Mouse (Mus musculus) heart, postnatal 0 days (tissue): ENCODE measurements around the gene a. TPM values are rescaled to one million over a fixed set of nuclear protein-coding genes. Genes with fewer than 3 reads are reported as not detected.
A peak's percentile ranks its signal among the peaks of the same experiment; 100 is the strongest.

Experiments
- ATAC-seq: fragments of 200-750 bp; cut with Nextera tagmentation; 2 replicates; pipeline ENCODE4 v1.8.0; 2017; ENCODE audit warnings: low read depth, moderate number of reproducible peaks, moderate library complexity; ENCODE audit not compliant: insufficient read depth
- DNase-seq: peaks from one replicate; pipeline ENCODE4 v3.0.0-alpha.2; 2016; ENCODE audit warnings: low spot score
- H3K27ac ChIP-seq: fragments of 300-500 bp; sonication (generic); 2 replicates; pipeline ENCODE4 v1.5.1; 2014; ENCODE audit warnings: low read depth, mild to moderate bottlenecking
- H3K27me3 ChIP-seq: fragments of 300-500 bp; sonication (generic); 2 replicates; pipeline ENCODE4 v1.6.1; 2014; ENCODE audit warnings: low read length, mixed read lengths; ENCODE audit not compliant: control insufficient read depth, insufficient read depth
- H3K36me3 ChIP-seq: fragments of 300-500 bp; sonication (generic); replicated peaks from 2 replicates; pipeline ENCODE4 v1.6.1; 2014; ENCODE audit warnings: low read length, mixed read lengths; ENCODE audit not compliant: control insufficient read depth, insufficient read depth
- H3K4me1 ChIP-seq: fragments of 300-500 bp; sonication (generic); 2 replicates; pipeline ENCODE4 v1.6.1; 2014; ENCODE audit warnings: antibody characterized with exemption; ENCODE audit not compliant: control insufficient read depth, insufficient read depth
- H3K4me2 ChIP-seq: fragments of 300-500 bp; sonication (generic); 2 replicates; pipeline ENCODE4 v1.6.1; 2014; ENCODE audit warnings: low read depth, mild to moderate bottlenecking, low read length, moderate library complexity
- H3K4me3 ChIP-seq: fragments of 300-500 bp; sonication (generic); 2 replicates; pipeline ENCODE4 v1.5.1; 2014; ENCODE audit warnings: low read depth, low read length
- H3K9ac ChIP-seq: fragments of 300-500 bp; sonication (generic); replicated peaks from 2 replicates; pipeline ENCODE4 v1.6.1; 2014; ENCODE audit warnings: low read depth, low read length, mixed read lengths
- H3K9me3 ChIP-seq: fragments of 300-500 bp; sonication (generic); replicated peaks from 2 replicates; pipeline ENCODE4 v1.6.1; 2016; ENCODE audit warnings: low read length; ENCODE audit not compliant: control insufficient read depth
- CTCF ChIP-seq: IDR thresholded peaks from 2 replicates; pipeline ENCODE4 v1.5.1; 2016; ENCODE audit warnings: antibody characterized with exemption, control low read depth, low read depth
- EP300 ChIP-seq: IDR thresholded peaks from 2 replicates; pipeline ENCODE4 v1.6.1; 2016; ENCODE audit warnings: antibody characterized with exemption, low read depth
- WGBS: fragments of 180-500 bp; shearing (Covaris S2); extraction: QIAGEN DNeasy Blood & Tissue Kit; methylation state at CpG from one replicate; pipeline ENCODE4 v1.1.7; 2014; 5-methylcytosine and 5-hydroxymethylcytosine counted together
- polyA plus RNA-seq: library from polyadenylated mRNA; unstranded; fragments of >200 nt; fragmentation: Nextera tagmentation; extraction: Ambion mirVana; gene quantifications from 2 replicates; pipeline ENCODE4 v1.2.1, GENCODE M21; 2015
- total RNA-seq: library from RNA; depleted of rRNA; stranded (reverse); fragments of >200 nt; gene quantifications from 2 replicates; pipeline ENCODE4 v1.2.3, GENCODE M21; 2014; ENCODE audit warnings: low replicate concordance

a gene
- total and polyA plus RNA-seq, 2 experiments from 2014 or later, result not detected

DNA sequence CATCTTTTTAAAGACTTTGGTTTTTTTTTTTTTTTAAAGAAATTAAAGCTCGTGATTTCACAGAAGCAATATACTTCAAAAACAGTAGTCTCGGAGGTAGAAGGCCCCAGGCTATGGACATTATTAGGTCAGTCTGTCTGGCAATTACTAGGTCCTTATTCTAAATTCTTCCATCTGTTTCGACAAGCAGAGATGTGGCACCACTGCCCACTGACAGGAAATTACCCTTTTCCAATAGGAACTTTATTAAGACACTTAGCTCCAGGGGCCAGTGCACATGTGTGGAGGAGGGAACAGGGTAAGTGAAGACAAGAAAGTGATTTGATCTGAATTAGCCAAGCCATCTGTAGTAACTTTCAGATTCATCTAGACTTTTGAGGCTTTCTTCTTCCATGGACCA lies 263.5 kb downstream of the a start:
- no peak for TF ChIP-seq CTCF
- TF ChIP-seq EP300, result no peak
- Histone ChIP-seq H3K4me2 (no peak overlapping the region), H3K27ac (no peak overlapping the region), H3K4me1 (peaks cover 17% of the 10 kb centered on the region; the same call in 1 of the 2 replicates), H3K4me3 (no peak overlapping the region), H3K27me3 (no peaks in the 10 kb centered on the region), H3K9me3 (no peaks in the 10 kb centered on the region), H3K36me3 (peaks cover 7% of the 10 kb centered on the region), H3K9ac (no peak overlapping the region)
- WGBS, result 81% methylated on average over 3 of the region's 3 CpGs
- no peak for DNase-seq
- ATAC-seq, result no peak

DNA sequence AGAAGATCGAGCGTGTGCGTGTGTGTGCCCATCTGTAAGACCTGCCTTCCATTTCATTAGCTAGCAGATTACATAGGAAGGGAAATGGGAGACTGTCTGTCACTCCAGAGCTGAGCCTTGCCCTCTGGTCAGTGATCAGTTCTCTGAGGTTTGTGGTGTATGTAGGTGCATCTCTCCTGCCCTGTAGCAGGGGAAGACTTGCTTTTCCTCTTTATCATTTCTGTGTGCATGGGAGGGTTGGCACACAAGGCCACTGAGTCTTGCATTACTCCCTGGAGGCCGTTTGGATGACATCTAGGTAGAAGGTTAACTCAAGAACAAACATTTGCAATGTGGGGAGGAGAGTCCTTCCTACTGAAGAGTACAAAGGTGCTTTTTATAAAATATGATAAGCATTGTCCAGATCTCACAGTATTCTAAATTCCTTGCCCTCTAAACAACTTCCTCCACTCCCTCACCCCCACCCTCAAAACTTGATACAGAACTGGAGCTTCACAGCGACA lies 264.9 kb downstream of the a start:
- peaks cover 10% of the 10 kb centered on the region; the same call in 1 of the 2 replicates for H3K4me1 ChIP-seq
- H3K27me3 ChIP-seq, result no peaks in the 10 kb centered on the region
- WGBS, result 69% methylated on average over 5 of the region's 5 CpGs

DNA sequence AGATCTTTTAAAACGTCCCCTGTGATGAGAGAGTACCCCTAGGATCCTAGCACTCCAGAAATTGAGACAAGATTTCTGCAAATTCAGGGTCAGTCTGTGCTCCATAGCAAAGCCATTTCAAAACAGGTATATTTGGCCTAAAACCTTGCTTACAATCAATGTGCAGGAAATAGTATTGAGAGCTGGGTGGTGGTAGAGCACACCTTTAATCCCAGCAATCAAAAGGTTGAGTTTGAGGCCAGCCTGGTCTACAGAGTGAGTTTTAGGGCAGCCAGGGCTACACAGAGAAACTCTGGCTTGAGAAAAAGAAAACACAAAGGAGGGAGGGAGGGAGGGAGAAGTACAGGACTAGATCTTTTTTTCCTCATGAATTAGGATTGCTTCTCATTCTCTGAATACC lies 266.2 kb downstream of the a start:
- no peak for ATAC-seq
- DNase-seq, result no peak
- Histone ChIP-seq H3K9me3 (no peaks in the 10 kb centered on the region), H3K9ac (no peak overlapping the region), H3K4me1 (no peaks in the 10 kb centered on the region), H3K4me3 (no peak overlapping the region), H3K27ac (no peak overlapping the region), H3K4me2 (no peak overlapping the region), H3K36me3 (peaks cover 23% of the 10 kb centered on the region), H3K27me3 (no peaks in the 10 kb centered on the region)
- TF ChIP-seq CTCF, result no peak
- 55% methylated on average over 1 of the region's 1 CpGs for WGBS

More for the DNA sequence above, 264.9 kb downstream of the a start:
- H3K4me2 ChIP-seq, result no peak overlapping the region
- H3K27ac ChIP-seq, result no peak overlapping the region
- H3K9me3 ChIP-seq, result no peaks in the 10 kb centered on the region
- ATAC-seq (no peak), DNase-seq (no peak)
- H3K4me3 ChIP-seq, result no peak overlapping the region
- H3K9ac ChIP-seq, result no peak overlapping the region
- TF ChIP-seq CTCF (no peak), EP300 (no peak)
- H3K36me3 ChIP-seq, result peaks cover 14% of the 10 kb centered on the region

DNA sequence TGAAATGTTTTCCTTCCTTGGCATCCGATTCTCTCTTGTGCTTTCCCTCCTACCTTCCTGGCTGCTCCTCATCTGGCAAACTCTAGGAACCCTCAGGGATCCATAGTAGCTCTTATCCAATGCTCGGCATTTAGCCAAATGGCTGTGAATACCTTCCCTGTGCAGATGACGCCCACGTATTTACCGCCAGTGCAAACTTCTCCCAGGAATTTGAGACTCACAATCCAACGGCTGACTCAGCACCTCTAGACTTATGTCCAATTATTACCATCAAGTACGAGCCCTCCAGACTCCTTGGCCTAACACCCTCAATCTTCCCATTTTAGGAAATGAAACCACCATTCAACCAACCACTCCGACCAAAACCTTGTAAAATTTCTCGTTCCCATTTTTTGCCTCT lies 279.8 kb downstream of the a start:
- H3K27me3 ChIP-seq, result no peaks in the 10 kb centered on the region
- 71% methylated on average over 9 of the region's 9 CpGs for WGBS
- DNase-seq (no peak), ATAC-seq (no peak)
- H3K4me1 ChIP-seq, result peaks cover 15% of the 10 kb centered on the region
- TF ChIP-seq EP300, result no peak
- TF ChIP-seq CTCF, result no peak
- no peak overlapping the region for H3K4me2 ChIP-seq
- peaks cover 20% of the 10 kb centered on the region for H3K36me3 ChIP-seq
- H3K27ac ChIP-seq, result no peak overlapping the region
- no peak overlapping the region for H3K9ac ChIP-seq
- H3K4me3 ChIP-seq, result no peak overlapping the region
- no peaks in the 10 kb centered on the region for H3K9me3 ChIP-seq

DNA sequence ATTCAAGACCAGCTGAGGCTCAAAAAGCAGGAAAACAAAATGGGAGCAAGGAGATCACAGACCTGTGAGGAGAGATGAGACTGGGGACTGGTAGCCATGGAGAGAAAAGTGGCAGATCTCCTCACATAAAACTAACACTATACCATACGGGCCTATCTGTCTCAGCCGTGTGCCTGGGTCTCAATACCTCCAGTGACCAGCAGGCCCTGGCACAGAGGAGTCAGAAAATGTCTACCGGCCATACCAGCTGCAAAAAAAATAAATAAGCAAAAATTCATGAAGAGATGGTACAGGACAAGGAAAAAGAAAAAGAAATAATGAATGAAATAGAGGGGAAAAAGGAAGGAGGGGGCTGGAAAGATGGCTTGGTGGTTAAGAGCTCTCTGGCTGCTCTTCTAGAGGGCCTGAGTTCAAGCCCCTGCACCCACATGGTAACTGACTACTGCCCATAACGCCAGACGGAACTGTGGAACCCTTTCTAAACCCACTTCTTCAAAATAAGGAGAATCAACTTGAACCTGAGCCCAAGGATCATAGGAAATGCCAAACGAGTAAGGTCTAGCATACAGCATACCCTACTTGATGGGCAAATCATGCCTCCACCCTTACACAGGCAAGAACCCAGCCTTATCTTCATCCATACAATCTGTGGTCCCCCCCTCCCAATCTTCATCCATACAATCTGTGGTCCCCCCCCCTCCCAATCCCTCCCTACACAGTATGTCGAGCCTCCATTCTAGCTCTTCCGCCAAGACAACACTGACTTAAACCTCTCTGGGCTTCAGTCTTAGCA lies 281.3 kb downstream of the a start:
- Histone ChIP-seq H3K9me3 (no peaks in the 10 kb centered on the region), H3K27me3 (no peaks in the 10 kb centered on the region), H3K27ac (no peak overlapping the region), H3K4me2 (no peak overlapping the region), H3K9ac (no peak overlapping the region), H3K4me3 (no peak overlapping the region), H3K4me1 (peaks cover 15% of the 10 kb centered on the region), H3K36me3 (0 out of 2 replicates have a peak, but pooled peaks cover 6% of the 10 kb centered on the region)
- TF ChIP-seq CTCF, result no peak
- TF ChIP-seq EP300, result no peak
- DNase-seq, result no peak
- 88% methylated on average over 8 of the region's 8 CpGs for WGBS
- ATAC-seq, result no peak

DNA sequence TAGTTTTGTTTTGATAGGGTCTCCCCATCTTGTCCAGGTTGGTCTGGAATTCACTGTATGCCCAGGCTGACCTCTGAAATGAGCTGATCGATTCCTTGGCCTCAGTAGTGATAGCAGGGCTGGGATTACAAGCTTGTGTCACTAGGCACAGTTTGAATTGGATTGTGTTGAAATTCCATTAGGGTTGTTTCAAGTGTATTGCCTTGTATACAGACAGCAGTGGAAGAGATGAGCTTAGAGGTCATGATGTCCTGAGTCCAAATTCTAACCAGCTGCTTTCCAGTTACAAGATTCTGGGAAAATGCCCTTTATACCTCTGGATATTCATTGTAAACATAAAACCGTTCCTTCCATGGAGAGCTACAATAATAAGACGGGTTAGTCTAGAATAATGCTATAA lies 282.1 kb downstream of the a start:
- DNase-seq, result no peak
- Histone ChIP-seq H3K27ac (0 out of 2 replicates have a peak overlapping the region, but pooled peaks have one; percentile 67), H3K36me3 (no peaks in the 10 kb centered on the region), H3K4me2 (peak overlapping the region; percentile 88), H3K9ac (peak overlapping the region; percentile 65), H3K9me3 (no peaks in the 10 kb centered on the region), H3K27me3 (no peaks in the 10 kb centered on the region), H3K4me1 (peaks cover 15% of the 10 kb centered on the region), H3K4me3 (peak overlapping the region; percentile 86)
- no peak for TF ChIP-seq CTCF
- TF ChIP-seq EP300, result no peak
- ATAC-seq, result no peak
- 13% methylated on average over 3 of the region's 3 CpGs for WGBS
